Mouse (Mus musculus) ES-E14 (cell line): ENCODE data around the gene Dr1. TPM values are rescaled to one million over a fixed set of nuclear protein-coding genes. Genes with fewer than 3 reads are reported as not detected.

Experiments used
- DNase-seq: peaks from one replicate; pipeline ENCODE4 v3.0.0-alpha.2; 2013; ENCODE audit warnings: low read depth, low spot score
- H3K27ac ChIP-seq: 2 replicates; pipeline ENCODE4 v1.5.1; 2012; ENCODE audit warnings: low read depth, mild to moderate bottlenecking, low read length, moderate library complexity, mixed read lengths; ENCODE audit not compliant: poor library complexity, insufficient read depth, severe bottlenecking
- H3K36me3 ChIP-seq: 2 replicates; pipeline ENCODE4 v1.6.1; 2012; ENCODE audit warnings: mild to moderate bottlenecking, low read length, moderate library complexity, mixed read lengths; ENCODE audit not compliant: control insufficient read depth, poor library complexity, insufficient read depth, severe bottlenecking
- H3K4me1 ChIP-seq, 2 experiments: fragments of 150-350 bp in 1 of 2; sonication (generic) in 1 of 2; 2 replicates each; pipeline ENCODE4 v1.6.1; 2012; ENCODE audit warnings: low read length in 2 of 2, mild to moderate bottlenecking in 1 of 2, mixed read lengths in 1 of 2; ENCODE audit not compliant: control insufficient read depth in 2 of 2, insufficient read depth in 2 of 2, poor library complexity in 1 of 2
- H3K4me3 ChIP-seq, 2 experiments: fragments of 150-350 bp in 1 of 2; sonication (generic) in 1 of 2; 2 replicates each; pipeline ENCODE4 v1.5.1; 2012; ENCODE audit warnings: low read length in 2 of 2, low read depth in 1 of 2, mild to moderate bottlenecking in 1 of 2, mixed read lengths in 1 of 2; ENCODE audit not compliant: insufficient read depth in 1 of 2, poor library complexity in 1 of 2, severe bottlenecking in 1 of 2
- H3K9ac ChIP-seq: 2 replicates; pipeline ENCODE4 v1.6.1; 2012; ENCODE audit warnings: low read depth, mild to moderate bottlenecking, low read length, mixed read lengths; ENCODE audit not compliant: poor library complexity, insufficient read depth, severe bottlenecking
- H3K9me3 ChIP-seq: fragments of 150-350 bp; sonication (generic); 2 replicates; pipeline ENCODE4 v1.6.1; 2012; ENCODE audit warnings: low read depth, mild to moderate bottlenecking, low read length; ENCODE audit not compliant: control insufficient read depth, insufficient read depth
- CHD2 ChIP-seq: IDR thresholded peaks from 2 replicates; pipeline ENCODE4 v1.6.1; 2014; ENCODE audit warnings: mild to moderate bottlenecking, low read depth, low read length, inconsistent platforms
- HCFC1 ChIP-seq: IDR thresholded peaks from 2 replicates; pipeline ENCODE4 v1.6.1; 2012; ENCODE audit warnings: low read length, inconsistent platforms, borderline replicate concordance; ENCODE audit not compliant: insufficient read depth
- MAFK ChIP-seq: IDR thresholded peaks from 2 replicates; pipeline ENCODE4 v1.6.1; 2014; ENCODE audit warnings: mild to moderate bottlenecking, low read depth, low read length, inconsistent platforms; ENCODE audit not compliant: insufficient read depth
- ZC3H11A ChIP-seq: IDR thresholded peaks from 2 replicates; pipeline ENCODE4 v1.6.1; 2012; ENCODE audit warnings: low read depth, mild to moderate bottlenecking, inconsistent platforms, low read length, borderline replicate concordance
- ZNF384 ChIP-seq: IDR thresholded peaks from 2 replicates; pipeline ENCODE4 v1.6.1; 2012; ENCODE audit warnings: low read depth, low read length, inconsistent platforms
- in situ Hi-C, 2 experiments: fragments of 600-800 bp; cut with MboI; formaldehyde crosslinking; loops; one replicate each; pipeline ENCODE4 v1.15.1; 2025; ENCODE audit warnings: low sequenced_read_pairs in 2 of 2, inconsistent platforms in 1 of 2; ENCODE audit not compliant: unreplicated experiment in 2 of 2
- total RNA-seq: library from RNA; depleted of rRNA; stranded (reverse); fragments of 300-350 nt; gene quantifications from 2 replicates; pipeline ENCODE4 v1.2.3, GENCODE M21; 2012; rRNA removed

Gene Dr1
- total RNA-seq: 14.5 and 22.8 TPM in 2 replicates

GRCm38 (mm10) chr5:108268127-108269062, at the start of gene Dr1:
Gene Dr1, plus strand, starts transcription at chr5:108268897.
- Histone ChIP-seq H3K4me3 (peak within 1 kb of the TSS; percentile 82 to 100), H3K36me3 (no peaks in the 10 kb centered on the region; the same call in 1 of the 2 replicates), H3K9me3 (no peaks in the 10 kb centered on the region), H3K27ac (peak within 1 kb of the TSS; percentile 75), H3K4me1 (0 out of 4 replicates have a peak, but pooled peaks cover 0 to 2% of the 10 kb centered on the region in 2 experiments), H3K9ac (peak within 1 kb of the TSS; percentile 93)
- TF ChIP-seq CHD2 (no peak), MAFK (no peak), ZNF384 (no peak), HCFC1 (no peak; the same call in 1 of the 2 replicates), ZC3H11A (no peak)
- DNase-seq: peak; percentile 74
- in situ Hi-C loops: no loop called here

GRCm38 (mm10) chr5:108224077-108224476, 44.6 kb upstream of the Dr1 start:
- no peak overlapping the region for H3K9ac ChIP-seq
- no peak overlapping the region for H3K27ac ChIP-seq
- no peak for TF ChIP-seq MAFK
- no peak for TF ChIP-seq HCFC1
- TF ChIP-seq ZC3H11A: no peak
- H3K4me1 ChIP-seq: no peaks in the 10 kb centered on the region
- no peak overlapping the region for H3K4me3 ChIP-seq
- in situ Hi-C loops: no loop called here
- H3K36me3 ChIP-seq: no peaks in the 10 kb centered on the region
- DNase-seq: no peak
- H3K9me3 ChIP-seq: no peaks in the 10 kb centered on the region

GRCm38 (mm10) chr5:108226159-108226558, 42.5 kb upstream of the Dr1 start:
- H3K4me1 ChIP-seq: no peaks in the 10 kb centered on the region
- H3K27ac ChIP-seq: no peak overlapping the region
- TF ChIP-seq ZNF384 (no peak), ZC3H11A (no peak)
- H3K9me3 ChIP-seq: no peaks in the 10 kb centered on the region
- H3K9ac ChIP-seq: no peak overlapping the region
- H3K4me3 ChIP-seq: no peak overlapping the region
- no peaks in the 10 kb centered on the region for H3K36me3 ChIP-seq
- in situ Hi-C loops: no loop called here
- DNase-seq: no peak

- TF ChIP-seq ZNF384 (no peak), ZC3H11A (no peak), CHD2 (no peak), HCFC1 (no peak), MAFK (no peak)
- H3K4me1 ChIP-seq: no peaks in the 10 kb centered on the region
- in situ Hi-C loops: no loop called here
- no peak overlapping the region for H3K27ac ChIP-seq
- no peak overlapping the region for H3K4me3 ChIP-seq
- no peak for DNase-seq
- H3K9me3 ChIP-seq: no peaks in the 10 kb centered on the region
- no peak overlapping the region for H3K9ac ChIP-seq
- H3K36me3 ChIP-seq: no peaks in the 10 kb centered on the region
Measured at GRCm38 (mm10) chr5:108246314-108246765, 22.4 kb upstream of the Dr1 start.

GRCm38 (mm10) chr5:108250033-108250432, 18.7 kb upstream of the Dr1 start:
- H3K9me3 ChIP-seq: no peaks in the 10 kb centered on the region
- in situ Hi-C loops: no loop called here

More at GRCm38 (mm10) chr5:108250033-108250432, 18.7 kb upstream of the Dr1 start:
- Histone ChIP-seq H3K9ac (no peak overlapping the region), H3K36me3 (no peaks in the 10 kb centered on the region), H3K4me1 (no peaks in the 10 kb centered on the region), H3K4me3 (no peak overlapping the region), H3K27ac (no peak overlapping the region)
- no peak for TF ChIP-seq MAFK
- TF ChIP-seq ZNF384: no peak
- no peak for TF ChIP-seq CHD2
- TF ChIP-seq ZC3H11A: no peak
- no peak for TF ChIP-seq HCFC1
- no peak for DNase-seq
